8 mouse cellular contexts compared by ENCODE assay signal in the genomic region with DNA sequence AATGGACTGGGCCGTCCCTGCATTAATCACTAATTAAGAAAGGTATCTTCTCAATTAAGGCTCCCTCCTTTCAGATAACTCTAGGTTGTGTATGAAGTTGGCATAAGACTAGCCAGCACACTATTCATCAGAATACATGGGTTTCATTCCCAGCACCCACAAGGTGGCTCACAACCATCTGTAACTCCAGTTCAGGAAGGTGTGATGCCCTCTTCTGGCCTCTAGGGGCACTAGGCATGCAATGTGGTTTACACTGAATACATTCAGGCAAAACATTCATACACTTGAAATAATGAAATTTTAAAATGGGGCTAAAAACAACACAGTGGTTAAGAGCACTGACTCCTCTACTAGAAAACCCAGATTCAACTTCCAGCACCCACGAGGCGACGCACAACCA. TPM values are rescaled to one million over a fixed set of nuclear protein-coding genes. Genes with fewer than 3 reads are reported as not detected.
A peak's percentile ranks its signal among the peaks of the same experiment; 100 is the strongest.
DNase-seq lines count a peak whose midpoint lies in the region; ATAC-seq and TF ChIP-seq lines count a peak whose summit lies in the region.

No protein-coding gene starts in this region.

- peak; percentile 61; the same call in 1 of the 2 replicates for TF ChIP-seq CTCF in brain, embryonic 14.5 days (IDR thresholded peaks at IDR 0.05; ENCODE audit: borderline replicate concordance, extremely low read depth, insufficient read depth, insufficient read length)
- TF ChIP-seq CTCF in stomach, postnatal 0 days (IDR thresholded peaks at IDR 0.05; ENCODE audit: low read depth) = peak; percentile 84

- H3K9ac ChIP-seq in forebrain, embryonic 14.5 days (ENCODE audit: low read length) = no peak overlapping the region
- no peak overlapping the region for H3K9ac ChIP-seq in liver, embryonic 13.5 days
- H3K9ac ChIP-seq in stomach, postnatal 0 days (ENCODE audit: low read length) = no peak overlapping the region
- no peak overlapping the region for H3K9ac ChIP-seq in forebrain, embryonic 16.5 days (replicated peaks; ENCODE audit: low read depth, low read length)
- H3K9ac ChIP-seq in heart, embryonic 12.5 days = no peak overlapping the region

- 57% methylated on average over 4 of the region's 4 CpGs for WGBS in forebrain, embryonic 14.5 days
- WGBS in forebrain, embryonic 10.5 days = 46% methylated on average over 4 of the region's 4 CpGs
- 59% methylated on average over 4 of the region's 4 CpGs for WGBS in liver, embryonic 13.5 days (ENCODE audit: insufficient replicate concordance)
- WGBS in stomach, postnatal 0 days = 54% methylated on average over 4 of the region's 4 CpGs
- 49% methylated on average over 4 of the region's 4 CpGs for WGBS in forebrain, embryonic 16.5 days
- WGBS in heart, embryonic 12.5 days = 51% methylated on average over 4 of the region's 4 CpGs

- ATAC-seq in forebrain, embryonic 14.5 days = no peak
- ATAC-seq in liver, embryonic 13.5 days (ENCODE audit: low read depth) = no peak
- no peak for ATAC-seq in stomach, postnatal 0 days (ENCODE audit: low FRiP score, low TSS enrichment)
- no peak for ATAC-seq in forebrain, embryonic 16.5 days
- no peak for ATAC-seq in heart, embryonic 12.5 days (ENCODE audit: insufficient number of reproducible peaks, low FRiP score)

- H3K4me1 ChIP-seq in forebrain, embryonic 14.5 days (ENCODE audit: control insufficient read depth, insufficient read depth, low read length) = no peaks in the 10 kb centered on the region
- H3K4me1 ChIP-seq in forebrain, embryonic 10.5 days = peaks cover 13% of the 10 kb centered on the region
- peaks cover 76% of the 10 kb centered on the region for H3K4me1 ChIP-seq in liver, embryonic 13.5 days (replicated peaks)
- no peaks in the 10 kb centered on the region for H3K4me1 ChIP-seq in stomach, postnatal 0 days (replicated peaks; ENCODE audit: control insufficient read depth, insufficient read depth)
- peaks cover 4% of the 10 kb centered on the region; the same call in 1 of the 2 replicates for H3K4me1 ChIP-seq in forebrain, embryonic 16.5 days (replicated peaks; ENCODE audit: control insufficient read depth, insufficient read depth, low read length)
- H3K4me1 ChIP-seq in heart, embryonic 12.5 days (replicated peaks) = peaks cover 14% of the 10 kb centered on the region

- H3K9me3 ChIP-seq in forebrain, embryonic 14.5 days (replicated peaks; ENCODE audit: control insufficient read depth, low read length) = no peaks in the 10 kb centered on the region
- no peaks in the 10 kb centered on the region for H3K9me3 ChIP-seq in forebrain, embryonic 10.5 days
- no peaks in the 10 kb centered on the region for H3K9me3 ChIP-seq in liver, embryonic 13.5 days (replicated peaks)
- H3K9me3 ChIP-seq in stomach, postnatal 0 days (ENCODE audit: control insufficient read depth, low read length) = no peaks in the 10 kb centered on the region
- no peaks in the 10 kb centered on the region for H3K9me3 ChIP-seq in forebrain, embryonic 16.5 days (ENCODE audit: control insufficient read depth, low read length)
- no peaks in the 10 kb centered on the region for H3K9me3 ChIP-seq in heart, embryonic 12.5 days (replicated peaks)

- no peak for TF ChIP-seq POLR2A in brain, embryonic 14.5 days (IDR thresholded peaks at IDR 0.05; ENCODE audit: borderline replicate concordance, extremely low read depth, insufficient read depth, insufficient read length, poor library complexity, severe bottlenecking)

- no peak overlapping the region for H3K4me3 ChIP-seq in forebrain, embryonic 14.5 days (ENCODE audit: low read depth, low read length)
- H3K4me3 ChIP-seq in forebrain, embryonic 10.5 days = no peak overlapping the region
- H3K4me3 ChIP-seq in liver, embryonic 13.5 days (replicated peaks) = no peak overlapping the region
- no peak overlapping the region for H3K4me3 ChIP-seq in stomach, postnatal 0 days (ENCODE audit: low read depth, low read length)
- no peak overlapping the region for H3K4me3 ChIP-seq in forebrain, embryonic 16.5 days (replicated peaks; ENCODE audit: low read length)
- H3K4me3 ChIP-seq in heart, embryonic 12.5 days = no peak overlapping the region

- DNase-seq in forebrain, embryonic 14.5 days (ENCODE audit: low spot score) = peak; percentile 52
- no peak for DNase-seq in forebrain, embryonic 10.5 days (ENCODE audit: extremely low spot score, low spot score)
- DNase-seq in A20 (ENCODE audit: low read depth, low spot score) = peak; percentile 66
- peak; percentile 42 for DNase-seq in brain, embryonic 14.5 days (ENCODE audit: low read depth)
- no peak for DNase-seq in liver, embryonic 13.5 days
- no peak for DNase-seq in stomach, postnatal 0 days (ENCODE audit: low spot score)

- H3K36me3 ChIP-seq in forebrain, embryonic 14.5 days (ENCODE audit: control insufficient read depth, insufficient read depth, low read length) = no peaks in the 10 kb centered on the region
- H3K36me3 ChIP-seq in forebrain, embryonic 10.5 days (replicated peaks) = no peaks in the 10 kb centered on the region
- H3K36me3 ChIP-seq in liver, embryonic 13.5 days = no peaks in the 10 kb centered on the region
- no peaks in the 10 kb centered on the region for H3K36me3 ChIP-seq in stomach, postnatal 0 days (ENCODE audit: control insufficient read depth, insufficient read depth, low read length)
- H3K36me3 ChIP-seq in forebrain, embryonic 16.5 days (ENCODE audit: control insufficient read depth, insufficient read depth) = no peaks in the 10 kb centered on the region
- H3K36me3 ChIP-seq in heart, embryonic 12.5 days = no peaks in the 10 kb centered on the region

- H3K27me3 ChIP-seq in forebrain, embryonic 14.5 days (replicated peaks; ENCODE audit: control insufficient read depth, insufficient read depth, low read length) = no peaks in the 10 kb centered on the region
- H3K27me3 ChIP-seq in forebrain, embryonic 10.5 days (ENCODE audit: poor library complexity, severe bottlenecking) = no peaks in the 10 kb centered on the region; the same call in 1 of the 2 replicates
- peaks cover 3% of the 10 kb centered on the region; the same call in 1 of the 2 replicates for H3K27me3 ChIP-seq in liver, embryonic 13.5 days
- H3K27me3 ChIP-seq in stomach, postnatal 0 days (ENCODE audit: control insufficient read depth, insufficient read depth, low read length) = no peaks in the 10 kb centered on the region
- no peaks in the 10 kb centered on the region for H3K27me3 ChIP-seq in forebrain, embryonic 16.5 days (replicated peaks; ENCODE audit: control insufficient read depth, insufficient read depth, low read length)
- 0 out of 2 replicates have a peak, but pooled peaks cover 4% of the 10 kb centered on the region for H3K27me3 ChIP-seq in heart, embryonic 12.5 days (replicated peaks)

- no peak overlapping the region for H3K4me2 ChIP-seq in forebrain, embryonic 14.5 days (ENCODE audit: low read length)
- peak overlapping the region; percentile 32 for H3K4me2 ChIP-seq in liver, embryonic 13.5 days
- no peak overlapping the region for H3K4me2 ChIP-seq in stomach, postnatal 0 days (replicated peaks; ENCODE audit: low read depth)
- H3K4me2 ChIP-seq in forebrain, embryonic 16.5 days (ENCODE audit: low read length) = no peak overlapping the region
- H3K4me2 ChIP-seq in heart, embryonic 12.5 days = no peak overlapping the region

- no peak for TF ChIP-seq EP300 in stomach, postnatal 0 days (optimal IDR thresholded peaks at IDR 0.05)

- H3K27ac ChIP-seq in forebrain, embryonic 14.5 days (ENCODE audit: low read depth, low read length) = no peak overlapping the region
- no peak overlapping the region for H3K27ac ChIP-seq in forebrain, embryonic 10.5 days
- peak overlapping the region; percentile 90 for H3K27ac ChIP-seq in liver, embryonic 13.5 days
- H3K27ac ChIP-seq in stomach, postnatal 0 days (replicated peaks) = no peak overlapping the region
- H3K27ac ChIP-seq in forebrain, embryonic 16.5 days (ENCODE audit: low read length) = no peak overlapping the region
- no peak overlapping the region for H3K27ac ChIP-seq in heart, embryonic 12.5 days (ENCODE audit: poor library complexity, severe bottlenecking)

RNA-seq across cellular contexts. Expression of a gene that starts 4.3 kb away (rescaled TPM):
- polyA plus RNA-seq in forebrain, embryonic 14.5 days (2014; fragmentation: Nextera tagmentation; extraction: Ambion mirVana) = 673 and 871 TPM in 2 replicates
- 1,077 and 1,081 TPM in 2 replicates for polyA plus RNA-seq in forebrain, embryonic 10.5 days (2016; fragmentation: Nextera tagmentation; extraction: Ambion mirVana)
- 2,015 and 2,036 TPM in 2 replicates for polyA plus RNA-seq in brain, embryonic 14.5 days (2012; rRNA removed)
- 881 and 895 TPM in 2 replicates for polyA plus RNA-seq in liver, embryonic 13.5 days (2015; fragmentation: Nextera tagmentation; extraction: Ambion mirVana)
- polyA plus RNA-seq in stomach, postnatal 0 days (2015; fragmentation: Nextera tagmentation; extraction: Ambion mirVana) = 856 and 899 TPM in 2 replicates
- polyA plus RNA-seq in forebrain, embryonic 16.5 days (2015; fragmentation: Nextera tagmentation; extraction: Ambion mirVana) = 554 and 607 TPM in 2 replicates
- 640 and 666 TPM in 2 replicates for polyA plus RNA-seq in heart, embryonic 12.5 days (2016; fragmentation: Nextera tagmentation; extraction: Ambion mirVana)

RNA-seq across cellular contexts. Expression of a gene that starts 8.8 kb away (rescaled TPM):
- not detected in 2 replicates for polyA plus RNA-seq in forebrain, embryonic 14.5 days (2014; fragmentation: Nextera tagmentation; extraction: Ambion mirVana)
- 0.05 and 0.11 TPM in 2 replicates for polyA plus RNA-seq in forebrain, embryonic 10.5 days (2016; fragmentation: Nextera tagmentation; extraction: Ambion mirVana)
- polyA plus RNA-seq in brain, embryonic 14.5 days (2012; rRNA removed) = 0.05 and 0.10 TPM in 2 replicates
- 0.08 and 0.09 TPM in 2 replicates for polyA plus RNA-seq in liver, embryonic 13.5 days (2015; fragmentation: Nextera tagmentation; extraction: Ambion mirVana)
- polyA plus RNA-seq in stomach, postnatal 0 days (2015; fragmentation: Nextera tagmentation; extraction: Ambion mirVana) = 5.4 and 5.8 TPM in 2 replicates
- polyA plus RNA-seq in forebrain, embryonic 16.5 days (2015; fragmentation: Nextera tagmentation; extraction: Ambion mirVana) = not detected in 2 replicates
- 0.17 TPM in 1 of 2 replicates, not detected in the other for polyA plus RNA-seq in heart, embryonic 12.5 days (2016; fragmentation: Nextera tagmentation; extraction: Ambion mirVana)

RNA-seq across cellular contexts. Expression of a gene that starts 25.5 kb away (rescaled TPM):
- 70.0 and 80.2 TPM in 2 replicates for polyA plus RNA-seq in forebrain, embryonic 14.5 days (2014; fragmentation: Nextera tagmentation; extraction: Ambion mirVana)
- 49.4 and 51.3 TPM in 2 replicates for polyA plus RNA-seq in forebrain, embryonic 10.5 days (2016; fragmentation: Nextera tagmentation; extraction: Ambion mirVana)
- 62.4 and 74.0 TPM in 2 replicates for polyA plus RNA-seq in brain, embryonic 14.5 days (2012; rRNA removed)
- polyA plus RNA-seq in liver, embryonic 13.5 days (2015; fragmentation: Nextera tagmentation; extraction: Ambion mirVana) = 35.5 and 40.0 TPM in 2 replicates
- 86.4 and 92.6 TPM in 2 replicates for polyA plus RNA-seq in stomach, postnatal 0 days (2015; fragmentation: Nextera tagmentation; extraction: Ambion mirVana)
- 96.8 and 100 TPM in 2 replicates for polyA plus RNA-seq in forebrain, embryonic 16.5 days (2015; fragmentation: Nextera tagmentation; extraction: Ambion mirVana)
- polyA plus RNA-seq in heart, embryonic 12.5 days (2016; fragmentation: Nextera tagmentation; extraction: Ambion mirVana) = 62.7 and 67.0 TPM in 2 replicates

RNA-seq across cellular contexts. Expression of a gene that starts 29.8 kb away (rescaled TPM):
- polyA plus RNA-seq in forebrain, embryonic 14.5 days (2014; fragmentation: Nextera tagmentation; extraction: Ambion mirVana) = 0.23 TPM in 1 of 2 replicates, not detected in the other
- not detected in 2 replicates for polyA plus RNA-seq in forebrain, embryonic 10.5 days (2016; fragmentation: Nextera tagmentation; extraction: Ambion mirVana)
- polyA plus RNA-seq in brain, embryonic 14.5 days (2012; rRNA removed) = 3.6 and 4.1 TPM in 2 replicates
- polyA plus RNA-seq in liver, embryonic 13.5 days (2015; fragmentation: Nextera tagmentation; extraction: Ambion mirVana) = not detected in 2 replicates
- 0.22 TPM in 1 of 2 replicates, not detected in the other for polyA plus RNA-seq in stomach, postnatal 0 days (2015; fragmentation: Nextera tagmentation; extraction: Ambion mirVana)
- 0.35 TPM in 1 of 2 replicates, not detected in the other for polyA plus RNA-seq in forebrain, embryonic 16.5 days (2015; fragmentation: Nextera tagmentation; extraction: Ambion mirVana)
- polyA plus RNA-seq in heart, embryonic 12.5 days (2016; fragmentation: Nextera tagmentation; extraction: Ambion mirVana) = not detected in 2 replicates

Comparison
In these comparisons a context has a peak if more than half of its experiments do, and no peak if none do; other contexts are left out.
1. DNase-seq: peak in forebrain, embryonic 14.5 days (single experiment), A20 (single experiment) and brain, embryonic 14.5 days (single experiment); none in forebrain, embryonic 10.5 days (single experiment), liver, embryonic 13.5 days (single experiment) and stomach, postnatal 0 days (single experiment).